Mouse (Mus musculus) limb, embryonic 14.5 days (tissue): ENCODE measurements around the gene Mia3. TPM values are rescaled to one million over a fixed set of nuclear protein-coding genes. Genes with fewer than 3 reads are reported as not detected.
"Not testable (repeated sequence)": the region's sequence is repeated elsewhere in the genome, so short reads cannot be mapped to it uniquely, and the experiment has no call there.

ENCODE experiments used
- ATAC-seq: fragments of 200-750 bp; cut with Nextera tagmentation; 2 replicates; pipeline ENCODE4 v1.8.0; 2017; ENCODE audit warnings: low read depth, moderate number of reproducible peaks, moderate TSS enrichment; ENCODE audit not compliant: low FRiP score
- DNase-seq: peaks from one replicate; pipeline ENCODE4 v3.0.0-alpha.2; 2015; ENCODE audit warnings: low spot score
- H3K27ac ChIP-seq: fragments of 300-500 bp; sonication (generic); replicated peaks from 2 replicates; pipeline ENCODE4 v1.5.1; 2014; ENCODE audit warnings: low read depth, mild to moderate bottlenecking, low read length, moderate library complexity, mixed read lengths
- H3K27me3 ChIP-seq: fragments of 300-500 bp; sonication (generic); 2 replicates; pipeline ENCODE4 v1.6.1; 2014; ENCODE audit warnings: low read length, mixed read lengths; ENCODE audit not compliant: control insufficient read depth, insufficient read depth
- H3K36me3 ChIP-seq: fragments of 300-500 bp; sonication (generic); 2 replicates; pipeline ENCODE4 v1.6.1; 2014; ENCODE audit warnings: mild to moderate bottlenecking, low read length, moderate library complexity, mixed read lengths; ENCODE audit not compliant: control insufficient read depth, insufficient read depth
- H3K4me1 ChIP-seq: fragments of 300-500 bp; sonication (generic); 2 replicates; pipeline ENCODE4 v1.6.1; 2014; ENCODE audit warnings: antibody characterized with exemption, low read length, mixed read lengths; ENCODE audit not compliant: control insufficient read depth, insufficient read depth
- H3K4me2 ChIP-seq: fragments of 300-500 bp; sonication (generic); replicated peaks from 2 replicates; pipeline ENCODE4 v1.6.1; 2014; ENCODE audit warnings: low read depth, mild to moderate bottlenecking, low read length, moderate library complexity; ENCODE audit not compliant: severe bottlenecking
- H3K4me3 ChIP-seq: fragments of 300-500 bp; sonication (generic); replicated peaks from 2 replicates; pipeline ENCODE4 v1.5.1; 2014; ENCODE audit warnings: low read length
- H3K9ac ChIP-seq: fragments of 300-500 bp; sonication (generic); 2 replicates; pipeline ENCODE4 v1.6.1; 2014; ENCODE audit warnings: mild to moderate bottlenecking, low read depth, low read length, moderate library complexity; ENCODE audit not compliant: severe bottlenecking
- H3K9me3 ChIP-seq: fragments of 300-500 bp; sonication (generic); 2 replicates; pipeline ENCODE4 v1.6.1; 2016; ENCODE audit warnings: low read length; ENCODE audit not compliant: control insufficient read depth
- POLR2A ChIP-seq: fragments of 200-500 bp; IDR thresholded peaks from 2 replicates; pipeline ENCODE4 v1.8.0; 2012; ENCODE audit warnings: inconsistent platforms, mild to moderate bottlenecking, moderate library complexity, borderline replicate concordance; ENCODE audit not compliant: insufficient read depth, insufficient read length; ENCODE audit errors: extremely low read depth
- WGBS: fragments of 180-500 bp; shearing (Covaris S2); extraction: QIAGEN DNeasy Blood & Tissue Kit; methylation state at CpG from one replicate; pipeline ENCODE4 v1.1.7; 2014; 5-methylcytosine and 5-hydroxymethylcytosine counted together
- polyA plus RNA-seq, 2 experiments: library from polyadenylated mRNA; depleted of rRNA in 1 of 2; stranded (reverse) in 1 of 2; unstranded in 1 of 2; fragments of >200 nt; fragmentation: Nextera tagmentation in 1 of 2; extraction: Ambion mirVana in 1 of 2; gene quantifications; 2 replicates each; pipeline versions ENCODE4 v1.2.1 to v1.2.3; 2012 to 2014

Gene Mia3
- polyA plus RNA-seq, 2 experiments: 116 to 139 TPM

GRCm38 (mm10) chr1:183382621-183383020 lies 13.3 kb upstream of the Mia3 start:
- Histone ChIP-seq H3K9me3 (no peaks in the 10 kb centered on the region), H3K4me3 (no peak overlapping the region), H3K27me3 (peaks cover 9% of the 10 kb centered on the region; the same call in 1 of the 2 replicates), H3K4me2 (no peak overlapping the region), H3K4me1 (no peaks in the 10 kb centered on the region), H3K9ac (no peak overlapping the region), H3K36me3 (no peaks in the 10 kb centered on the region), H3K27ac (no peak overlapping the region)
- WGBS: 91% methylated on average over 2 of the region's 2 CpGs
- no peak for ATAC-seq
- DNase-seq: no peak
- TF ChIP-seq POLR2A: no peak

DNA sequence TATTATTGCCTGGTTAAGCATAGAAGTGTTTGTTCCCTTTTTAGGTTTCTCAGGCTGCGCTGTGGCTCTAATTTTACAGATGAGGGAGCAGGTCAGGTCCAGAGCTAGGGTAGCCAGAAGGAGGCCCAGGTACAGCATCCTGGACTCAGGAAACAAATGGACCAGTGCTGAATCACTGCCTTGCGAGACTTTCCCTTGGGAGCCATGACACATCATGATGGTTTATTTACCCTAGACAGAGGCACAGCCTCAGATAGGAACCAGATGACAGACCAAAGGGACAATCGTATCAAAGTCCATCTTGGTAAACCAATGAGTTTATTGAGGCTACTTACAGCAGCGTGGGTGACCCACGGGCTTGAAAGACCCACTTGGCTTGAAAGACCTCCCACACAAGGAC lies 12.5 kb upstream of the Mia3 start:
- Histone ChIP-seq H3K27ac (no peak overlapping the region), H3K9me3 (no peaks in the 10 kb centered on the region), H3K4me2 (no peak overlapping the region), H3K27me3 (peaks cover 8% of the 10 kb centered on the region; the same call in 1 of the 2 replicates), H3K4me3 (no peak overlapping the region), H3K4me1 (no peaks in the 10 kb centered on the region), H3K9ac (no peak overlapping the region), H3K36me3 (no peaks in the 10 kb centered on the region)
- DNase-seq: no peak
- TF ChIP-seq POLR2A: no peak
- WGBS: 84% methylated on average over 5 of the region's 5 CpGs
- no peak for ATAC-seq

GRCm38 (mm10) chr1:183379376-183379775 lies 10.0 kb upstream of the Mia3 start:
- H3K36me3 ChIP-seq, H3K4me3 ChIP-seq, H3K27me3 ChIP-seq, ATAC-seq, H3K27ac ChIP-seq, H3K9ac ChIP-seq, DNase-seq, H3K9me3 ChIP-seq, H3K4me1 ChIP-seq, H3K4me2 ChIP-seq: not testable (repeated sequence)
- WGBS: 83% methylated on average over 3 of the region's 3 CpGs

- DNase-seq (no peak), ATAC-seq (no peak)
- Histone ChIP-seq H3K4me3 (no peak overlapping the region), H3K9ac (no peak overlapping the region), H3K27me3 (no peaks in the 10 kb centered on the region), H3K36me3 (no peaks in the 10 kb centered on the region), H3K9me3 (no peaks in the 10 kb centered on the region), H3K27ac (no peak overlapping the region), H3K4me1 (no peaks in the 10 kb centered on the region), H3K4me2 (no peak overlapping the region)
- WGBS: 79% methylated on average over 10 of the region's 10 CpGs
- TF ChIP-seq POLR2A: no peak
Measured at GRCm38 (mm10) chr1:183378321-183378941, 9.1 kb upstream of the Mia3 start.

DNA sequence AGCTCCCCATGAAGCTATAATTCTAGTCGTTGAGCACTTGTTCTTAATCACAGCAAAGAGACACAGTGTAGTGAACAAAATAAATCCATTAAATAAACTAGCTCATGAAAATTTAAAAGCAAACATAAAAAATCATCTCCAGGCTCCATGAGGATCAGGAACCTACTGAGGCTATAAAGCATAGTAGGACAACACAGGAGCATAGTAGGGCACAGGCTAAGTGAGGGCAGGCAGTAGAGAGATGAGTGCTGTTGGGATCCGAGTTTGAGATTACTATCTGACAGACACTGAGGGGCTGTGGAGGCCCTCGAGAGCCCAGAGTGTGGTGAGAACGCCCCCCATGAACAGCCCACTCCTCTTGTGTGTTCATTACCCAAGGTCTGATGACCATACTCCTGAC lies 7.7 kb upstream of the Mia3 start:
- no peak for DNase-seq
- no peaks in the 10 kb centered on the region for H3K36me3 ChIP-seq
- no peak overlapping the region for H3K27ac ChIP-seq
- H3K9me3 ChIP-seq: no peaks in the 10 kb centered on the region
- no peak for TF ChIP-seq POLR2A
- 71% methylated on average over 4 of the region's 4 CpGs for WGBS
- no peaks in the 10 kb centered on the region for H3K4me1 ChIP-seq
- no peak overlapping the region for H3K4me2 ChIP-seq
- no peak for ATAC-seq
- no peak overlapping the region for H3K4me3 ChIP-seq
- no peak overlapping the region for H3K9ac ChIP-seq
- no peaks in the 10 kb centered on the region for H3K27me3 ChIP-seq

GRCm38 (mm10) chr1:183374728-183375127 lies 5.4 kb upstream of the Mia3 start:
- Histone ChIP-seq H3K9me3 (no peaks in the 10 kb centered on the region), H3K27me3 (no peaks in the 10 kb centered on the region), H3K27ac (no peak overlapping the region), H3K4me3 (no peak overlapping the region), H3K9ac (no peak overlapping the region), H3K4me1 (0 out of 2 replicates have a peak, but pooled peaks cover 3% of the 10 kb centered on the region), H3K36me3 (no peaks in the 10 kb centered on the region), H3K4me2 (no peak overlapping the region)
- TF ChIP-seq POLR2A: no peak
- DNase-seq (no peak), ATAC-seq (no peak)
- 74% methylated on average over 5 of the region's 5 CpGs for WGBS
